In the genomic region with DNA sequence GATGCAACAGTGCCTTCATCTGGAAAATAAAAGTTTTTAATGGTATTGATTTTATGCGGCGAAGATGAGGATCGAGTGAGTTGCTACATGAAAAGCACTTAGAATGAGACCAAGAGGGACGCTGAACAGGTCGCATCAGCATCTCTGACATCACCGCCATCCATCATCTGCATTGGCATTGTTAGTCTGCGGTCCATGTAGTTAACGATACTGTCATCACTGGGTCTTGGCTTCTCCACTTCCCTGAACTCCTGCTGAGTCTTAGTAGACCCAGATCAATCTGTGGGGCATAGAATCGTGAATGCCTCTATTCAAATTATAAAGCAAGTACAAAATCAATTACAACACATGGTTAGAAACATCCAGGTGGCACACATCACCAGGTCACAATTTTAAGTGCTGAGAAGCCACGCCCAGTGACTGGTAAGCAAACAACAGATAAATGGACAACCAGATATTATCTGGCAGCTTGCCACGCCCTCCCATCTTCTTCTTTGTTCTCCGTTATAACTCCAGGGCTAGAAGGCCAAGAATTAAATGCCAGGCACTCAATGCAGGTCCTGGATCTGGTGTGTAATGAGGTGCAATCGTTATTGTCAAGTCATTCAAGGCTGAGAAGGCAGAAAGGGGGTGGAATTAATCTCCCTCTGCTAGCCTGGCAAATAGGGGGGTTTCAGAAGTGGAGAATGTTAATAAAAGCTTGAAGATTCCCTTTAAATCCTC, we compare ENCODE assay signal across 15 mouse cellular contexts. TPM values are rescaled to one million over a fixed set of nuclear protein-coding genes. Genes with fewer than 3 reads are reported as not detected.
DNase-seq lines count a peak whose midpoint lies in the region; ATAC-seq and TF ChIP-seq lines count a peak whose summit lies in the region.
"Had no signal": no experiment of that assay in that cellular context is flagged by ENCODE, and none has a peak within 500 bp of the region (broad histone marks: within the 10 kb centered on the region; RNA-seq: fewer than 3 reads in every experiment).

No protein-coding gene starts in this region.

- DNase-seq in embryo, embryonic 10.5 days (ENCODE audit: low spot score), result peak; percentile 10
- no peak for DNase-seq in embryo, embryonic 11 days
- DNase-seq in midbrain, postnatal 0 days (ENCODE audit: low spot score), result peak; percentile 39
- DNase-seq in layer of hippocampus, adult 9-11 months, result no peak
- no peak for DNase-seq in T-cell, adult 2 months (ENCODE audit: low spot score)
- DNase-seq: cerebellum, adult 11-12 months; gastrocnemius, postnatal 14 days; thymus, postnatal 25 days had no signal

- H3K4me3 ChIP-seq in neural tube, embryonic 13.5 days, result no peak overlapping the region
- no peak overlapping the region for H3K4me3 ChIP-seq in neural tube, embryonic 15.5 days (replicated peaks)
- H3K4me3 ChIP-seq in forebrain, embryonic 16.5 days (replicated peaks; ENCODE audit: low read length), result no peak overlapping the region
- no peak overlapping the region for H3K4me3 ChIP-seq in midbrain, postnatal 0 days (ENCODE audit: low read depth, low read length)
- H3K4me3 ChIP-seq: layer of hippocampus, adult 2 months; lung, embryonic 15.5 days had no signal

- peaks cover 19% of the 10 kb centered on the region for H3K4me1 ChIP-seq in neural tube, embryonic 13.5 days (replicated peaks)
- peaks cover 6% of the 10 kb centered on the region; the same call in 1 of the 2 replicates for H3K4me1 ChIP-seq in neural tube, embryonic 15.5 days
- H3K4me1 ChIP-seq in forebrain, embryonic 16.5 days (replicated peaks; ENCODE audit: control insufficient read depth, insufficient read depth, low read length), result peaks cover 5% of the 10 kb centered on the region; the same call in 1 of the 2 replicates
- no peaks in the 10 kb centered on the region for H3K4me1 ChIP-seq in midbrain, postnatal 0 days (ENCODE audit: insufficient read depth, low read length)
- H3K4me1 ChIP-seq: lung, embryonic 15.5 days had no signal

- no peaks in the 10 kb centered on the region for H3K27me3 ChIP-seq in neural tube, embryonic 13.5 days
- H3K27me3 ChIP-seq in neural tube, embryonic 15.5 days (replicated peaks), result no peaks in the 10 kb centered on the region
- H3K27me3 ChIP-seq in forebrain, embryonic 16.5 days (replicated peaks; ENCODE audit: control insufficient read depth, insufficient read depth, low read length), result no peaks in the 10 kb centered on the region
- H3K27me3 ChIP-seq in midbrain, postnatal 0 days (ENCODE audit: insufficient read depth, low read length), result no peaks in the 10 kb centered on the region
- H3K27me3 ChIP-seq: CH12.LX; lung, embryonic 15.5 days had no signal

- no peak overlapping the region for H3K9ac ChIP-seq in neural tube, embryonic 13.5 days
- no peak overlapping the region for H3K9ac ChIP-seq in neural tube, embryonic 15.5 days (replicated peaks)
- no peak overlapping the region for H3K9ac ChIP-seq in forebrain, embryonic 16.5 days (replicated peaks; ENCODE audit: low read depth, low read length)
- no peak overlapping the region for H3K9ac ChIP-seq in midbrain, postnatal 0 days (replicated peaks; ENCODE audit: low read length, poor library complexity, severe bottlenecking)
- H3K9ac ChIP-seq: lung, embryonic 15.5 days had no signal

- H3K4me2 ChIP-seq in neural tube, embryonic 13.5 days, result no peak overlapping the region
- H3K4me2 ChIP-seq in neural tube, embryonic 15.5 days, result no peak overlapping the region
- H3K4me2 ChIP-seq in forebrain, embryonic 16.5 days (ENCODE audit: low read length), result no peak overlapping the region
- no peak overlapping the region for H3K4me2 ChIP-seq in midbrain, postnatal 0 days (ENCODE audit: low read depth, low read length, poor library complexity, severe bottlenecking)
- H3K4me2 ChIP-seq: lung, embryonic 15.5 days had no signal

- TF ChIP-seq CTCF in midbrain, postnatal 0 days (IDR thresholded peaks at IDR 0.05), result no peak

- H3K9me3 ChIP-seq in neural tube, embryonic 13.5 days, result no peaks in the 10 kb centered on the region
- no peaks in the 10 kb centered on the region for H3K9me3 ChIP-seq in neural tube, embryonic 15.5 days (replicated peaks)
- no peaks in the 10 kb centered on the region for H3K9me3 ChIP-seq in forebrain, embryonic 16.5 days (ENCODE audit: control insufficient read depth, low read length)
- H3K9me3 ChIP-seq in midbrain, postnatal 0 days (ENCODE audit: low read length), result no peaks in the 10 kb centered on the region
- H3K9me3 ChIP-seq: lung, embryonic 15.5 days had no signal

- 0 out of 2 replicates have a peak overlapping the region, but pooled peaks have one; percentile 18 for H3K27ac ChIP-seq in neural tube, embryonic 13.5 days (replicated peaks)
- no peak overlapping the region for H3K27ac ChIP-seq in neural tube, embryonic 15.5 days (replicated peaks)
- H3K27ac ChIP-seq in forebrain, embryonic 16.5 days (ENCODE audit: low read length), result no peak overlapping the region
- no peak overlapping the region for H3K27ac ChIP-seq in midbrain, postnatal 0 days (ENCODE audit: low read depth, low read length)
- H3K27ac ChIP-seq: layer of hippocampus, adult 2 months; lung, embryonic 15.5 days had no signal

- ATAC-seq in neural tube, embryonic 13.5 days (ENCODE audit: low read depth), result no peak
- ATAC-seq in neural tube, embryonic 15.5 days (ENCODE audit: low FRiP score), result no peak
- peak; percentile 67 for ATAC-seq in forebrain, embryonic 16.5 days
- no peak for ATAC-seq in midbrain, postnatal 0 days (ENCODE audit: low FRiP score)
- ATAC-seq: intestine, embryonic 16.5 days had no signal

- WGBS in neural tube, embryonic 13.5 days, result 61% methylated on average over 13 of the region's 13 CpGs
- WGBS in neural tube, embryonic 15.5 days, result 58% methylated on average over 13 of the region's 13 CpGs
- 50% methylated on average over 13 of the region's 13 CpGs for WGBS in forebrain, embryonic 16.5 days
- 73% methylated on average over 13 of the region's 13 CpGs for WGBS in midbrain, postnatal 0 days

- H3K36me3 ChIP-seq in neural tube, embryonic 13.5 days, result no peaks in the 10 kb centered on the region
- no peaks in the 10 kb centered on the region for H3K36me3 ChIP-seq in neural tube, embryonic 15.5 days
- no peaks in the 10 kb centered on the region for H3K36me3 ChIP-seq in forebrain, embryonic 16.5 days (ENCODE audit: control insufficient read depth, insufficient read depth)
- H3K36me3 ChIP-seq in midbrain, postnatal 0 days (ENCODE audit: insufficient read depth, low read length), result no peaks in the 10 kb centered on the region
- H3K36me3 ChIP-seq: lung, embryonic 15.5 days had no signal

RNA-seq across cellular contexts. Expression of a gene that starts 51.3 kb away (rescaled TPM):
- polyA plus RNA-seq in neural tube, embryonic 13.5 days (2015; fragmentation: Nextera tagmentation; extraction: Ambion mirVana), result 93.5 and 97.2 TPM in 2 replicates
- polyA plus RNA-seq in neural tube, embryonic 15.5 days (2015; fragmentation: Nextera tagmentation; extraction: Ambion mirVana), result 91.8 and 92.1 TPM in 2 replicates
- 64.2 and 71.4 TPM in 2 replicates for polyA plus RNA-seq in forebrain, embryonic 16.5 days (2015; fragmentation: Nextera tagmentation; extraction: Ambion mirVana)
- 36.2 and 42.7 TPM in 2 replicates for total RNA-seq in midbrain, postnatal 0 days (2014; rRNA removed)
- 66.8 and 67.5 TPM in 2 replicates for polyA plus RNA-seq in midbrain, postnatal 0 days (2015; fragmentation: Nextera tagmentation; extraction: Ambion mirVana)

Comparison
In these comparisons a context has a peak if more than half of its experiments do, and no peak if none do; other contexts are left out.
1. DNase-seq: peak in embryo, embryonic 10.5 days (single experiment) and midbrain, postnatal 0 days (single experiment); none in embryo, embryonic 11 days (single experiment), layer of hippocampus, adult 9-11 months (single experiment) and T-cell, adult 2 months (single experiment).